Mouse (Mus musculus) ovary, adult 18-20 months (tissue): ENCODE measurements around the gene Kremen2.

Source experiments
- DNase-seq: peaks from one replicate; pipeline ENCODE4 v3.0.0; 2022; ENCODE audit warnings: low spot score, mixed read lengths

Kremen2 gene

DNA sequence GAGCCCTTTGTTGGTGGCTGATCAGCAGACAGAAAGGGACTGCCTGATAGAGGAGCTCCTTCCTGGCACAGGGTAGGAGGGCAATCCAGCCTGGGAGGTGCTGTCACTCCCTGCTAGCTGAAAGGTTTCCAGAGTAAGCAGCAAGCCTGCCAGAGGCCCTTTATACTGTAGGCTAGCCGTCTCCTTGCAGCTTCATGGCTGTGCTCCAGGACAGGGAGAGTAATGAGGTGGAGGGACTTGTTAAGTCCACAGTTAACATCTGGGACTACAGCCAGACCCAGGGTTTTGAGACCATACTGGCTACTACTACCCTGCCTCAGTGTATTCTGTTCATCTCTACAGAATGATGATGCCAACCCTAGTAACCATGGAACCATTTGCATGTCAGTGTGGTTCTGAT lies 11.3 kb downstream of the Kremen2 start:
- DNase-seq: no peak

DNA sequence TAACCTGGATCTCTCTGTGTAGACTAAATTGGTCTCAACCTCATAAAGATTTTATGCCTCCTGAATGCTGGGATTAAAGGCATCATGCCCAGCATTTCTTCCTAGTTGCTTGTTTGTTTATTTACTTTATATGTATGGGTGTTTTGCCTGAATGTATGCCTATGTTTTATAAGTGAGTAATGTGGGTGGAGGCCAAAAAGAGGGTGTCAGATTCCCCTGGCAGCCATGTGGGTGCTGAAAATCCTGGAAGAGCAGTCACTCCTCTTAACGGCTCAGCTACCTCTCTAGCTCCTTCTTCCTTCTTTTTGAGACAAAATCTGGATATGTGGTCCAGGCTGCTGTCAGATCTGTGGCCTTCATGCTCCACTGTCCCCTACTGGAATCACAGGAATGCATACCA lies 15.2 kb downstream of the Kremen2 start:
- no peak for DNase-seq

DNA sequence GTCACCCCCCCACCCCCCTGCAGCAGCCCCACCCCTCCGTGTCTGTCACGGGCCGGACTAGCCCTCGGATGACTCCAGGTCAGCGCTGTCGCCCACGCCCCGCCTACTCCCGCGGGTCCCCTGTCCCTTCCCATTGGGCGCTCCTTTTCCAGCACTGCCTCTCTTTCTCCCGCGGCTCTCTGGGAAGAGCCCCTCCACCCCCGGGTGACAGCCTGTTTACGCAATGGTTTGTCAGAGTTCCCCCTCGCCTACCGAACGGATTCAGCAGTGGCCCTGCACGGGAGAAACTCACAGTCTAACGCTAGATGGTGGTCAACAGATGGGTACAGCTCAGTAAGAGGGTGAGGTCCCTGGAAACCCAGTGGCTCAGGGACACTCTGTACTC lies 18.9 kb downstream of the Kremen2 start:
- peak; percentile 66 for DNase-seq

DNA sequence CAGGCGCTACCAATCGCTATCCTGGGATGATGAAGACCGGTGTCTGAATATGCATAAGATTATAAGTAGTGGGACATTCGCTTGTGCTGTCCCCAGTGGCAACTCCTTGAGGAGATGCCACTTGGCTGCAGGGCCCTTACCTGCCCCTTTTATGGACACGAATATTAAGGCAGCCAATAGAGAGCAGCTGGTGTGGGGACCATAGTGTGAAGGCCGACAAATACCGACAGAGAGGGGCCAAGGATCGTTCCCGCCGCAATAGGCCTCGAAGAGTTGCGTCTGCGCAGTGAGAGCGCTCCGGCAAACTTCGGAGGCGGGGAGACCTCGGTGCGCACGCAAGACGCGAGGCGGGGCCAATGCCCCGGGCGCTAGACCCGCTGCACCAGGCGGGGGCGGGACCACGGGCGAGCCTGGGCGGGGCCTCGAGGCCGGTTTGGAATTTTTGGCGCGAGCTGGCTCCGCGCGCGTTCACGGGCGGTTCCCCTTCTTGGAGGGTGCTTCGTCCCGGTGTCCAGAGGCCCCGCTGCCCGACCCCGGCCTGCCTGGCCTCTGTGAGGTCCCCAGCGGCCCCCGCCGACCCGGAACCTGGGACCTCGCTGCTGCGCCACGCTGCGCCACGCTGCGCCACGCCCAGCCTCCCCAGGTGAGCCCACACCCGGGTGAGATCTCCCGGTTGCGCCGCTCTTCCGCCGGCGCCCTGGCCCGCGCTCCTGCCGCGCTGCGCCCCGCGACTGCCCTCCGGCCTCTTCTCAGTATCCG lies 19.5 kb downstream of the Kremen2 start, which contains the start of gene Pkmyt1:
TSS of gene Pkmyt1 (plus strand) at position 338 of the 759 bp plus-strand sequence.
- peak; percentile 89 for DNase-seq

DNA sequence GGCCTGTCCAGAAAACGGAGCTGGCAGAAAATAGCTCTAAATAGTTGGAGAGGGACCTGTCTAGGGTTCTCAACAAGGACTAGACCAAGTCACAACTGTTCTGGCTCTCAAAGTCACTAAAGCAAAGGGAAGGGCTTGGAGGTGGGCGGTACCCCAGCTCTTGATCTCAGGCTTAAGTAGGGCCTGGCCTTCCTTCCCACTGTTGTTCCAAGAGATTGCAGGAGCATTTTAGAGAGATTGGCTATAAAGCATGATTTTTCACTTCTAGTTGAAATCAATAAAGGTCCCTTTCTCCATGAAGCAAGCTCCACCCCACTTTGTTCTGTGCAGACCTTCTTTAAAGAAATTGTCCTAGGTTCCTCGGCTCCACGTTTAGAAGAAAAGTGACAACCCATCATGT lies 20.2 kb downstream of the Kremen2 start:
- no peak for DNase-seq

DNA sequence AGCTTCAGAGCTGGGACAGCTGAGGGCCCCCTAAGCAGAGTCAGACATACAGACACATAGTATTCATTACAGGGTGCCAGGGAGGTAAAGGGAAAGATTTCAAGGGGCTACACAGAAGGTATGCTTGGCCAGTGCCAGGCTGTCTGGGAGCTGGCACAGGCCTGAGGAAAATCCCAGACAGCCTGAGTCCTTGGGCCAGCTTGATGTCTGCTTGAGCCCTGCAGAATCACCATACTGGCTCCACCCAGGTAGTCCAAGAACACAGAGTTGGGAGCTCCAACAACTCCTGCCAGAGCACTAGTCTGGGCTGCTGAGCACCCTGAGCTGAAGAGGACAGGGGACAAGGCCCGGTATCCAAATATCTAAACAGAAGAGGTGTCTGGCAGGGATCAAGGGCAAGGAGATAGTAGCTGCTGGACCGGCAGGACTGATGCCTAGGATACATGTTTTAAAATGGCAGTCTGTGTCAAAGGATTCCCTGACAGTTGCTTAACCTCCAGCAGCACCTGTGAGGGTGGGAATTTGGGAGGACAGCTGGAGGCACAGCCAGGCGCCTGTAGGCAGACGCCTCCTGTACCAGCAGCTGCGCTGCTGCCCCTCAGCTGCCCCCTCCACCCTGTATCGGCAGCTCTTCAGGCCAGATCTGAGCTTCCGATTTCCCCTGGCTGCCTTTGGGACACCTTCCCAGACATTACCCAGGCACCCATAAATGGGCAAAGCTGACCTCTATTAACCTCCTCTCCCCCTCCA lies 23.1 kb downstream of the Kremen2 start, which contains the start of gene 1520401A03Rik:
TSS of gene 1520401A03Rik (minus strand) at position 408 of the 750 bp plus-strand sequence.
- DNase-seq: no peak

DNA sequence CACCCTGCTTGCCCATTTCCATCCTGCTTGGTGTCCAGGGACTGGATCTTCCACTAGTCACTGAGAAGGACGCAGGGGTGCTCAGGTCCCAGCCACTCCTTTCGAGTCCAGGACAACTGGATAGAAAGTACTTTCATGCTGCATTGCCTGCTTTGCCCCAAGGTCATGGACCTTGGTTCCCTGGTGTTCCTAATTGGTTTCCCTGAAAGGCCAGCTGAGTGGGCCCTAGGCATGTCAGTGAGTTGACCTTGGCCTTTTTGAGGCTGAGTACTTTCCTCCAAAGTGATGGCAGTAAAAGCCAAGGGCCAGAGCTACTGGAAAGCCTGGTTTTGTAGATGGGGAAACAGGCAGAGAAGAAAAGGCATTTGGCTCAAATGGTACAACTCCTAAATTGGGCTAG lies 23.7 kb downstream of the Kremen2 start:
- no peak for DNase-seq

DNA sequence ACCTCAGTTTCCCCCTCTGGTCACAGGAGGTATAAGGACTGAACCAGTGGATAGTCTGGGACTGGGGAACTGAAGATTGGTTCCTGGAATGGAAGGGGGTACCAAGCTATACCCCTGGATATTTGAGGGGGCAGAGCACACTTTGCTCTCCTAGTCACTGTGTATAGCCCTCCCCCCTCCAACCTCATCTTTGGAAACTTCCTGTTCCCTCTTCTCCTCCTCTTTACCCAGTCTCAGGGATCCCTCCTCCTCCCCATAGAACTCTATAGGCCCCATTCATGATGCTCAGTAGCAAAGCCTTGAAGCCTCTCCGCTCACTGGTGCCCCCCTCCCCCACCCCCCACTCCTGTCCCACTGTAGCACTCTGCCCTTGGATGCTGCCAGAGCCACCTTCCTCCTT lies 26.2 kb downstream of the Kremen2 start:
- no peak for DNase-seq

DNA sequence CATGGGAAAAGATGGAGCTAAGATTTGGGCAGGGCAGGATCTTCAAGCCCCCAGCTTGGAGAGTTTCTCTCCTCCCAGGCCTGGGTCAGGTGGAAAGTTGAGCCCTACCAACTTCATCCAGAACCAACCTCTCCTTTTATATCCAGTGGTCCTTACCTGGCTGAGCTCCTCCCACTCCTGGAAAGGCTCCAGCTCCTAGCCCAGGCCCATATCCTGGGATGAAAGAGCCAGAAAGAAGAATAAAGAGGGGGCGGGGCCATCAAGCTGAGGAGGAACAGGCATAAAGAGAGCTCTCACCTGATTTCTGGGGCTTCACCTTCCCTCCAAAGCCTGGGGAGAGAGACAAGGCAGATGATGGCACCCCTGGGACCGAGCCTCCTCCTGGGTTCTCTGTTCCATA lies 28.6 kb downstream of the Kremen2 start:
- no peak for DNase-seq

DNA sequence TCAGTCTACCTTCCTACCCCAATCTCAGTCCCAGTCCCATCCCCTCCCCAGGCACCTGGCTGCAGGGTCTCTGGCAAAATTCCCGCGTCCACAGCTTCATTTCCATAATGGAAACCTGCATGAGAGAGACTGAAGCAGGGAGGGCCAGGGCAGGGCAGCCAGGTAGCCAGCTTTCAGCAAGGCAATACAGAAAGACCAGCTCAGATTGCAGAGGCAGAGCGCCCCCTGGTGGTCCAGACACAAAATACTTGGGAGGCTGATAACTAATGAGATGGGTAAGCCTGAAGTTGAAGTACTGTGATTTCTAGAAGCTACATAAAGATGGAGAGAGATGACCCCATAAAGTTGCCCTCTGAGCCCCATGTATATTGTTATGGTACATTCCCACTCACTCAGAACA lies 39.4 kb downstream of the Kremen2 start:
- DNase-seq: no peak

DNA sequence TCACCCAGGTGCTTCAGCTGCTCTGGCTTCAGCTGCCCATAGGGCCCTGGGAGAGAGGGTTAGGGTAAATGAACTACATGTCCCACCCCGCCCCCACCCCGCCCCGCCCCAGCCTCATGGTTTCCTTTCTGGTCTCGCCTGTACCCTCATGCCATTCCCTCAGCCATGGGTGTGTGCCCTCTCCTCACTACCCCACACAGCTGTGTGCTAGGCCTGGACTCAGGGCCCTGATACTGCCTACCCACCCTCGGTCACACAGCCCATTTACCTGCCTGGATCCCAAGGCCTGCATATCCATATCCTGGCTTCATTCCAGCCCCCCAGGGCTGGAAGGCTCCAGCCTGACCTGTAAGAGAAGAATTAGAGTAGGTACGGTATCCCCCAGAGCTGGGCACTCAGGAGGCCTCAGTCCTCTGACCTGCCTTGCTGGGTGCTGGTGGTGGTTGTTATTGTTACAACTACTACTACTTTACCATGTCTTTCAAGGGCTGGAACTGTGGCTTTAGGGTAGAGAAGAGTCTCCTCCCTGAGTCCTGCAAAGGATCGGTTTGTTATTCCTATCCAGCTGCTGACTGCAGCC lies 40.0 kb downstream of the Kremen2 start:
- no peak for DNase-seq

DNA sequence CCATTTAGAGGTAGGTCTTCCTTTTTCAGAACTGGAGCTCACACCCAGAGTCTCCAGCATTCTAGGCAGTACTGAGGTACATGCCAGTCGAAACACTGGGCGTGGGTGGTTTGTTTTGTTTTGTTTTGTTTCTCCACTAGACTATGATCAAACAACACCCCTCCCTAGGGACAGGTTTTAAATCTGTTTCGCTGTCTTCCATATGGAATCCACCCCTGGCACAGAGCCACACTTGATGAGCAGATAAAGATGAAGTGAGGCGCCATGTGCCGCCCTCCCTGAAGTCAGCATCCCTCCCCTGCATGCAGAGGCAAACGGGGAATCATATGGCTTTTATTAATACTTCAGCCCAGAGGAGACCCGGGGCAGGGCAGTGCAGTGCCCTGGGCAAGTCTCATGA lies 40.9 kb downstream of the Kremen2 start:
- no peak for DNase-seq

DNA sequence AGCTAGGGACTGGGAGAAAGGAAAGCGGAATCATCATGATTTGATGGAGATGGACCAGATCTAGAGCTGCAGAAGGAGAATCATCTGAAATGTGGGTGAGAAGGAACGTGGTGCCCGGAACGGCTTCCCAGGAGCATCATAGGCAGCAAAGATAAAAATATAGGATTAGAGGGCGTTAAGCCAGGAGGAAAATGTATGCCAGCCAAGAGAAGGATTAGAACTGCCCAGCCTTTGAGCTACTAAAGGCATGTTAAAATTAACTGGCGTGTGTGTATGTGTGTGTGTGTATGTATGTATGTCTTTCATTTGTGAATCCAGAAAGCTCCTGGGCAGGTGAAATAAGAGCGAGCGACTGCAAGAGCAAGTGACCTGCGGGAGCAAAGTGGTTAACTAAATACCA lies 42.3 kb downstream of the Kremen2 start:
- no peak for DNase-seq

DNA sequence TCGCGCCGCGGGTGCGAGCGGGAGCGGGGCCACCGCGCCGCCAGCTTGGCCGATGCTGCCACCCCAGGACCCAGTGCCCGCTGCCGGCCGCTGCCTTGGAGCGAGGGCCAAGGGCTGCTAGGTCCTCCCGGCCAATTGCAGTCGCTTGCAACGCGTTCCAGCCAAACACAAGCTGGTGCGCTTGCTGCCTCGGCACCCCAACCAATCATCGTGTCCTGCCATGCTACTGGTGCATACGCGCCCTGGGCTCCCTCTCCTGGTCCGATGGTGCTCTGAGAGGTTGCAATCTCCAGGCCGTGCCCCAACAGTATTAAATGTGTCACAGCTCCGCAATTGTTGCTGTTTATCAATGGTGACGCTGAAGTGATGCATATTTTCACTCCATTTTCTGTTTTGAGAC lies 45.6 kb downstream of the Kremen2 start:
- peak; percentile 86 for DNase-seq

DNA sequence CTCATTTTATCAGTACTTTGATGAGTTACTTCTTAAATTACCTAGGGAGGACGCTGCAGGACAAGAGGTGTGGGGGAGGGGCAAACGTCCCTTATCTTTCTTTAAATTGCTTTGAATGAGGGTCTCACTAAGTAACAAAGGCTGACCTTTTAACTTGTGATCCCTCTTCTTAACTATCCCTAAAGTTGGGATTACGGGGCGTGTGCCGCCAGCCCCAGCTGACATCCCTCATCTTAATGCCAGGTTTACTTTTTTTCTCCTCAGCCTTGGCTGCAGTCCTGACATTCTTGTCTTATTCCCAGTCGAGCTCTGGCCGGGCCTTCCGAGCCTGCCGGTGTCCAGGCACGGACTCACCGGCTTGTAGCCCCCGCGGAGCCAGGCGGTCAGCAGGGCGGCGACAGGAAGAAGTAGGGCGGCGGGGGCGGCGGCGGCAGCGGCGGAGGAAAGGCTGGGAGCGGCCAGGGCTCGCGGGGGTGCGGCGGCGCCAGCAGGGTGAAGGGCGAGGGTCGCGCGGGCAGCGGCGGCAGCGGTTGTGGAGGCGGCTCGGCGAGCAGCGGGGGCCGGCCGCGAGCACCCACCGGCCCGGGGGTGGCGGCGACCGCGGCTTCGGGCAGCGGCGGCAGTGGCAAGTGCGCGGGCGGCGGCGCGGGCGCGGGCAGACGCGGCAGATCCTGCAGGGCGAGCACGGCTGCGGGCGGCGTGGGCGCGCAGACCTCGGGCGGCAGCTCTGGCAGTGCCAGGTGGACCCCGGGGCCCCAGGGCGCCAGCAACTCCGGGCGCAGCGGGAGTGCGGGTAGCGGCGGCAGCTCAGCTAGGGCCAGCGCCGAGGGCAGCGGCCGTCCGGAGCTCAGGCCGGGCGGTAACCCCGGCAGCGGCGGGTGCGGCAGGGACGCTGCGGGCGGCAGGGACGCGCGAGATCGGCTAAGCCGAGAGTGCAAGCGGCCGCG lies 46.2 kb downstream of the Kremen2 start:
- DNase-seq: no peak

DNA sequence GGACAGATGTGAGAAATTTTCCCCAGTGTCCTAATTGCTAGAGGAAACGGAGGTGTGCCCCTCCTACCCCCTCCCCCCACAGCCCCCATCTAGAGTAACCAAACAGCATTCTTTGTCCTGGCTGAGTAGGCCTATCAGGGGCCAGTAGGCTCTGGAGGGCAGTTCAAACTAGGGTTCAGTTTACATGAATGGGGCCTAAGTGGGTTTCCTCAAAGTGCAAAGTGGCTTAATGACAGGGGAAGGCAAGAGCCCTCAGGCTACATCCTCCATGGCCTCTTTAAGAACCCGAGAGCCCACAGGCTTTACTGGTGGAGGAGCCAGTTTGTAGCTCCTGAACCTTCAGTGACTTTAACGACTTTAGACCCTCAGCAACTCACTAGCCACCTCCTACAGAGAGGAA lies 49.8 kb downstream of the Kremen2 start:
- DNase-seq: no peak

DNA sequence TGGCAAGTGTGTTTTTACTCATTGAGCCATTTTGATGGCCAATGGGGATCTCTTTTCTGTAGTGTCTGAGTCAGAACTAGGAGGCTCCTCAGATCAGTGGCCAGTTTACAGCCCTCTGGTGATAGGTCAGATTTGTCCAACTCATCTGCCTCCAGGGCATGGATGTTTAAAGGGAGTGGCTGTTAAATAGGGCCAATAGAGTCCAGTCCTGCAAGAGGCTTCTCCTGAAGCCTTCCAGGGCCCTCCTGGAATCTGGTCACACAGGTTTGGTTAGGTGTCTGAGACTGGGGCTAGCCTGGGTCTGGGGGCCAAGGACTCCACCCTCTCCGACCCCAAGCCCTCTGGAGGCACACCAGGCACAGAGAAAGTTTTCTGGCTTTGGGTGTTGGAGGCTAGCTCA lies 51.1 kb downstream of the Kremen2 start:
- DNase-seq: no peak
